Mouse (Mus musculus) ES-Bruce4 (cell line): Measurements from ENCODE around the gene 4930590J08Rik.

Experiments
- CTCF ChIP-seq: IDR thresholded peaks from one replicate; pipeline ENCODE4 v1.8.1; 2011; ENCODE audit warnings: low read depth, low read length
- EP300 ChIP-seq: IDR thresholded peaks from 2 replicates; pipeline ENCODE4 v1.6.1; 2011; ENCODE audit warnings: low read depth, low read length; ENCODE audit not compliant: insufficient read depth
- POLR2A ChIP-seq: IDR thresholded peaks from one replicate; pipeline ENCODE4 v1.8.1; 2011; ENCODE audit warnings: low read length; ENCODE audit not compliant: insufficient read depth

GRCm38 (mm10) chr6:91978371-91979300 lies 76.0 kb downstream of the 4930590J08Rik start, which contains the start of gene Fgd5:
- TF ChIP-seq CTCF (no peak), POLR2A (no peak), EP300 (no peak)
